Mouse (Mus musculus) gastrocnemius, postnatal 10 days (tissue): ENCODE data around the gene Rgp1. TPM values are rescaled to one million over a fixed set of nuclear protein-coding genes. Genes with fewer than 3 reads are reported as not detected.
"Not testable (repeated sequence)": the region's sequence is repeated elsewhere in the genome, so short reads cannot be mapped to it uniquely, and the experiment has no call there.

Source experiments
- DNase-seq: peaks from one replicate; pipeline ENCODE4 v3.0.0; 2021; ENCODE audit warnings: mixed read lengths
- total RNA-seq, 2 experiments: library from RNA; stranded (reverse); gene quantifications; 2 replicates each; pipeline ENCODE4 v1.2.3; 2021

The Rgp1 gene
- total RNA-seq, 2 experiments from 2014 or later: 22.9 to 30.4 TPM

DNA sequence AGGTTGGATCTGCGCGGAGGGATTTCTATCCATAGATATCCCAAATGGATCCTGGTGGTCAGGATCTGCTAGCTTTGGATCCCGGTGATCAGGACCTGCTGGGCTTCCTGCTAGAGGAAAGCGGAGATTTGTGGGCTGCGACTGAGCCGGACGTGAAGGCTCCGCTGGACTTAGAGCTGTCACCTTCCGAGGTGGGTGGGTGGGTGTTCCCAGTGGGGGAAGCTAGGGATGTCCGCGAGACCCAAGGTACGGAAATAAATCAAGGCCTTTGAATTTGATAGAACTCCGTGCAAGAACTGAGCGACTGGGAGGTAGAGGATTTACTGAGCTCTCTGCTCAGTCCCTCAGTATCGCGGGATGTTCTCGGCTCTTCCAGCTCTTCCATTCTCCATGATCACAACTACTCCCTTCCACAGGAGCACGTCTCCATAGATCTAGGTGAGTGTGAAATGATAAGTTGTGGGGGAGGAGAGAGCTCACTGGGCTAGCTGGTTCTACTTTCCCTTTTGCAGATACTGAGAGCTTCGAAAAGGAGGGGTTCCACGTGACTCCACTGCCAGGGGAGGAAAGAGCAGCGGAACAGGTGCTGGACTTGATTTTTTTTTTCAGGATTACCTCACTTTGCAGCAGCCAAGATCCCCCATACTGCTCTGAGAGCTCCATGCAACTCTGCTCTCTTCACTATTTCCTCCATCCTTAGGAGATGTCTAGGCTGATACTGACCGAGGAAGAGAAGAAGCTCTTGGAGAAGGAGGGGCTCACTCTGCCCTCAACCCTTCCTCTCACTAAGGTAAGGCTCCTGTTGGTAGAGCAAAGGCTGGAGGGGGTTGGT, 15.5 kb upstream of the Rgp1 start:
- DNase-seq: no peak

GRCm38 (mm10) chr4:43563601-43563875, 15.0 kb upstream of the Rgp1 start:
- DNase-seq: no peak

DNA sequence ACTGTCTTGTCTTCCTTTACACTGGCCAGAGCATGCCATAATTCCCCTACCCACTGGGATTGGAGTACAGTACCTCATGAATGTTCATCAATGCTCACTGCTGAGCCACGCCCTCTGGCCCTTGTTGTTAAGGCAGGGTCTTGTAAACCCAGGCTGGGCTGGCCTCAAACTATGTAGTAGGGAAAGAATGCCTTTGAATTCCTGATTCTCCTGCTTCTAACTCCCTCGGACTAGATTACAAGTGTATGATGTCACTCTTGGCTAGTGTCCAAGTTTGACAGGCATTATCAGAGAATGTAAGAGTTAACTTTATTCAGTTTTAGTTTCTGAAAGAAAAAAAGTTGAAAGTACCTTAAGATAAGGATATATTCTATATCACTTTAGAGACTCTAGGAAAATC, 14.3 kb upstream of the Rgp1 start:
- DNase-seq: no peak

DNA sequence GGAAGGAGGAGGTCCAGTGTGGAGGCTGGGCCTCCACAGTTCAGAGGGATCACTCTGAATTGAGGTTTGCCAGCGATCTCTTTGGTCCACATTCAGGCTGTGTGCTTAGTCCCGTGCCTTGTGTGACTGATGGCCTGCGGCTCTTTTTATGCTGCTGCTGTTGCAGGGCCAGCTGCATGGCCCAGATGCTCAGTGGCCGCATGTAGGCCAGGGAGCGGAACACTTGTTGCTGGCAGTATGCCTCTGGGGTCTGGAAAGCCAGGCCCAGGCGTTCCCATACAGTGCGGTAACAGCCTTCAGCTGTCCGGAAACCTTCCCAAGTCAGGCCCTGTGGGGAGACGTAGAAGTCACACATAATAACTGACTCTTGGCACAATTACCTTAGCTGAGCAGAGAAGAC, 11.4 kb upstream of the Rgp1 start:
- no peak for DNase-seq

DNA sequence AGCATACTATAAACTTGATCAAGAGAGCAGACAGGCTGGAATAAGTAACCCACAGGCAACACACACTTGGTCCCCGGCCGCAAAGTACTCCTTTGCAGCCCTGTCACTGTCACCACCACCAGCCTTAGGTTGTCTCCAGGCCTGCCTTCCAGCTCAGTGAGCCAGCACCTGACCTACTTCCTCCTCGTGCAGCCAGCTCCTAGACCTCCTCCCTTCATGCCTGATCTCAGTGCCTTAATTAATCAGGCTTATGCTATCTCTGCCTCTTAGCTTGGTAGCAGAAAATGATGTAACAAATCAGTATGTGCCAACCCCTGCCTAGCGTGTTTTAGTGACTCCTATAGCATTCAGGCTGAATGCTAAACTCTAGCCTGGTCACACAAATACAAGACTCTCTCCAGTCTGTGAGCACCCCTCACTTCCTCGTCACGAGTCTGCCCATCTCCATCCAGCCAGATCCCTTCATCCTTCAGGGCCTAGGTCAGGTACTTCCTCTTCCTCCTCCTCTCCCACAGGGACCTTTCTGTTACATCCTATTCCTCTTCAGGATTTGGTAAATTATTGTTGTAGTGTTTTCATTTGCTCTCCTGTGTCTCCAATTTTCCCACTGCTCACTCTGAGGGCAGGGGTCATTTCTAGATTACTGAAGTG, 7.0 kb upstream of the Rgp1 start:
- no peak for DNase-seq

DNA sequence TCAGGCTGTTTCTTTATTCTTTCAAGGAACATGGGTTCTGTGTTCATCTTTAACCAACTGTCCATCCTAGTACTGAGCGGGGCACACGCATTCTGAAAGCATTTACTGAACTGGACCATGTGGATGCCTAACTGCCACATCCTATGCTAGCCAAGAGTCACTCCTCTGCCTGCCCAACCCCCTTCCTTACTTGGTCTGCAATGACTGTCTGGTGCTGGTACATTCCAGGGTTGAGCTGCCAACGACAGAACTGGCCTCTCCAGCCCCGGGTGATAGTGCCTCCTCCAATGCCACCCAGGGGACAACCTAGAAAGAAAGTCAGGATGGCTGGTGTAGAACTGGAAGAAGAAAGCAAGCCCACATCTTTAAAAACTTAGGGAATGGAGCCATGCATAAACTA, 5.0 kb upstream of the Rgp1 start:
- DNase-seq: no peak

DNA sequence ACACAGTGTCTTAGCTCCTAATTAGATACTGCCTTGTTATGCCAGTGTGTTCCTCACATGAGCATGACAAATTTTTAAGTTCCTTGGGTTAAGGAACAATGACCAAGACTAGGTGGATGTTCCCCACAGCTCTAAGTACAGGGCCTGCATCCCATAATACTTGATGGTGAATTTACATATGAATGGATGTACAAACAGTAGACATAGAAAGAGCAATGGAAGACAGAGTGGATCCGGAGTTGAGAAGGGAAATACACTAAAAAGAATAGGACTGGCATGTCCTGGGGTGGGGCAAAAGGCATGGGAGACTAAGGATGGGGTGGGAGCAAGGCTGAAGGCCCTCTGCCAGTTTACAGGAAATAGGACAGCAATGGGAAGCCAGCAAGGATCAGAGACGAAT, 3.2 kb upstream of the Rgp1 start:
- DNase-seq: no peak

GRCm38 (mm10) chr4:43577237-43577881, 1.2 kb upstream of the Rgp1 start:
- no peak for DNase-seq

- no peak for DNase-seq
Observed at GRCm38 (mm10) chr4:43579256-43579655, 741 bp downstream of the Rgp1 start.

- DNase-seq: no peak
Observed at GRCm38 (mm10) chr4:43579731-43580130, 1.2 kb downstream of the Rgp1 start.

DNA sequence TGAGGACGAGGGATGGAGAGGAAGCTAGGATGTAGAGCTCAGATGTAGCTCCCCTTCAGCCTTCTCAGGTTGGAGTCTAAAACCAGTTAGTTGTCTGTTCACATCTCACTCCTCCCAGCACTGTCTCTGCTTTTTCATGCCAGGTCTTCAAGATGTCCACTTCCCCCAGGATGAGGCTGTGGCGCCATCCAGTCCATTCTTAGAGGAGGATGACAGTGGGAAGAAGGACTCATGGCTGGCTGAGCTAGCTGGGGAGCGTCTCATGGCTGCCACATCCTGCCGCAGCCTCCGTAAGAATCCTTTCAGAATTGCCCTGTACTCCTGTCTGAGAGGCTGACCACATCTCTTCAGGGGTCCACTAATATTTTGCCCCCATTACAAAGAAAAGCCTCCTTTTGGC, 2.2 kb downstream of the Rgp1 start:
- DNase-seq: no peak

GRCm38 (mm10) chr4:43581381-43581780, 2.9 kb downstream of the Rgp1 start:
- DNase-seq: no peak

- DNase-seq: no peak
Observed at GRCm38 (mm10) chr4:43582241-43582640, 3.7 kb downstream of the Rgp1 start.

- DNase-seq: no peak
Observed at GRCm38 (mm10) chr4:43583421-43583820, 4.9 kb downstream of the Rgp1 start.

DNA sequence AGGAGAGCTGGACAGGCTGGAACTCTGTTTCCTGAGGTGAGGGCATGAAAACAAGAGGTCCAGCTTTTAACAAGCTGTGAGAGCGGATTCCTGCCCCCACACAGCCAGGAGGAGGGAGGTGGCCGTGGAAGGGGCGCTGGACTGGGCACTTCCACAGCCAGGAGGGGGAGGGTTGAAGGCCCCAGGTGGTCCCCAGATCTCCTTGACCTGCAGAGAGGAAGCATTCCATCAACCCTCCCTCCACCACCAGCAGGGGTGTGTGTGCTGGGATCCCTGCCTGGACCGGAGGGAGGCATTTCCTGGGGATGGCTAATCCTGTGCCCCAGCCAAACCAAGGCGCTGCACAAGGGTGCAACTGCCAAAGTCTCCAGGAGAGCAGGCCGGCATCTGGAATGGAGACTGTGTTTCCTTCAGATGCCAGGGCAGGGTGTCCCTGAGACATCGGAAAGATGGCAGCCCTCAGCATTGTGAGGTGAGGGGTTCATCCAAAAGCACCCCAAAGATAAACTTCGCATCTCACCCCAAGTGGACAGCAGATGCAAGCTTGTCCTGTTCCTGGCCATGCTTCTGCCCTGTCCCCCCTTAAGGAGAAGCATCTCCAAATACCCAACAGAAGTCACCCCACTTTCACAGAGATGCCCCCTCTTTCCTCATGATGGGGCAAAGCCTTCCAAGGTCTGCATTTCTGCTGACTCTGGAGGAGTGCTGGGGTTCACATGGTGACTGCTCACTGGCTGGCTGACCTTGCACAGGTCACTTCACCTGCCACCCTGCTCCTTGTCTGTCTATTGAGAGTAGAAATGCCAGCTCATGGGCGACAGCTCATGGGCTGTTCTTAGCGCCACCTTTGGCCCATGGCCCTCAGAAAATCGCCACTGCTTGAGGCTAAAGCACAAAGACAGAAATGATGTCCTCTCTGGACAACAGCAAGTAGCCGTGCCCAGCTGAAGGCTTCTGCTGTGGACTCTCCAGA, 6.2 kb downstream of the Rgp1 start, which contains the start of gene Msmp:
Gene Msmp, minus strand, starts transcription at position 51 of the 973 bp plus-strand sequence.
- no peak for DNase-seq

- DNase-seq: no peak
Observed at GRCm38 (mm10) chr4:43585682-43586081, 7.2 kb downstream of the Rgp1 start.

GRCm38 (mm10) chr4:43586411-43586810, 7.9 kb downstream of the Rgp1 start:
- no peak for DNase-seq

- DNase-seq: no peak
Observed at GRCm38 (mm10) chr4:43587681-43588080, 9.2 kb downstream of the Rgp1 start.

DNA sequence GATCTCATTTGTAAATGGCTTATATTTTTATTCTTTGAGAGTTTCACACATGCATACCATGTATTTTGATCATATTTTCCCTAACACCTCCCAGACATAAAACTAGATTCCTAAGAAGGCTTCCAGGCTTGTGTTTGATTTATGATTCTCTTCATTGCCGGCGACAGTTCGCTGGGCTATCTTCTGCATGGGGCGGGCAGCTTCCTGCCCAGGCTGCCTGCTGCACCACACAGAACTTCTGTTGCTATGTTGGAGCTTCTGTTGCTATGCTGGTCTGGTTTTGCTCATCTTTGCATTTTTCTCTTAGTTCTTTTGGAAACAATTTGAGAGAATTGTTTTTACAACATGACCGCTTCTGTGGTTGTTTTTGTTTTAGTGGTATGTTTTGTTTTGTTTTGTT, 13.0 kb downstream of the Rgp1 start:
- no peak for DNase-seq

- DNase-seq: no peak
Observed at GRCm38 (mm10) chr4:43591961-43592360, 13.4 kb downstream of the Rgp1 start.

- DNase-seq: no peak
Observed at GRCm38 (mm10) chr4:43593453-43593852, 14.9 kb downstream of the Rgp1 start.

DNA sequence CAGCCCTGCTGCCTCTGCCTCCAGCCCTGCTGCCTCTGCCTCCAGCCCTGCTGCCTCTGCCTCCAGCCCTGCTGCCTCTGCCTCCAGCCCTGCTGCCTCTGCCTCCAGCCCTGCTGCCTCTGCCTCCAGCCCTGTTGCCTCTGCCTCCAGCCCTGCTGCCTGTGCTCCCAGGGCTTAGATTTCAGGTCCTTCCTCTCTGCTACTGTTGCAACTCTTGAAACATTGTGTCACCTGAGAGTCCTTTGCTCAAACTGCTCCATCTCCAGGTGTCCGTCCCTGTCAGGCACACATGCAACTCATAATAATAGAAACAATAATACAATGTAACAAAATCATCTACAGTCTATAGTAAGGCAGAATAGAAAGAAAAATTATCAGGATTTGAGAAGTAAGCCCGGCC, 18.1 kb downstream of the Rgp1 start:
- not testable (repeated sequence) for DNase-seq
